Mouse (Mus musculus) ES-E14 (cell line): ENCODE results near the gene Npas2.

Experiments
- CHD2 ChIP-seq: IDR thresholded peaks from 2 replicates; pipeline ENCODE4 v1.6.1; 2014; ENCODE audit warnings: mild to moderate bottlenecking, low read depth, low read length, inconsistent platforms
- HCFC1 ChIP-seq: IDR thresholded peaks from 2 replicates; pipeline ENCODE4 v1.6.1; 2012; ENCODE audit warnings: low read length, inconsistent platforms, borderline replicate concordance; ENCODE audit not compliant: insufficient read depth
- MAFK ChIP-seq: IDR thresholded peaks from 2 replicates; pipeline ENCODE4 v1.6.1; 2014; ENCODE audit warnings: mild to moderate bottlenecking, low read depth, low read length, inconsistent platforms; ENCODE audit not compliant: insufficient read depth
- ZC3H11A ChIP-seq: IDR thresholded peaks from 2 replicates; pipeline ENCODE4 v1.6.1; 2012; ENCODE audit warnings: low read depth, mild to moderate bottlenecking, inconsistent platforms, low read length, borderline replicate concordance
- ZNF384 ChIP-seq: IDR thresholded peaks from 2 replicates; pipeline ENCODE4 v1.6.1; 2012; ENCODE audit warnings: low read depth, low read length, inconsistent platforms

- TF ChIP-seq MAFK (no peak), HCFC1 (no peak), ZNF384 (no peak), CHD2 (no peak), ZC3H11A (no peak; the same call in 1 of the 2 replicates)
Observed at GRCm38 (mm10) chr1:39340647-39341046, 147.1 kb downstream of the Npas2 start.
